Mouse (Mus musculus): ENCODE measurements around the gene Cdh20. TPM values are rescaled to one million over a fixed set of nuclear protein-coding genes. Genes with fewer than 3 reads are reported as not detected.

Gene Cdh20
- polyA plus RNA-seq, 2 experiments, result 0.30 to 1.0 TPM

DNA sequence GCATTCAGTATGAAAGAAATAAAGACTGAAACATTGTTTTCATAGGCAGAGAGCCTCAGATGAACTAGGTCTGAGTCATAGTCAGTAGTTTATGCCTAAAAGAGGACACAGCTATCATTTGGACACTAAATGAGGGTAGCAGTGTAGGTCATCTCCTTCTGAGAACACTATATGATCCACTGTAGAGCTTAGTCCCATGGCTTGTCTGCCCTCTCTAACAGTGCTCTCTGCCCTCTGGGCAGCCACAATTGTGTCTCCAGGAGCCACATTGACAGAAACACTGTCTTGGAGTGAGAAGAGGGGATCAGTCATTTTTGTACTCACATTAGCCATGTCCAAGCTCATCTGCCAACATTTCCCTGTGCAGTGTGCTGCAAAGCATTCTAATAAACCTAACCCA is 70.7 kb downstream of the Cdh20 start:
- no peak overlapping the region for H3K27ac ChIP-seq (replicated peaks; ENCODE audit: low read depth, low read length)
- H3K27me3 ChIP-seq (ENCODE audit: control insufficient read depth, insufficient read depth, low read length), result no peaks in the 10 kb centered on the region
- no peak overlapping the region for H3K4me2 ChIP-seq (replicated peaks; ENCODE audit: low read depth, low read length, severe bottlenecking)
- no peak for DNase-seq (ENCODE audit: low spot score)
- H3K9me3 ChIP-seq (ENCODE audit: control insufficient read depth, low read length), result no peaks in the 10 kb centered on the region
- ATAC-seq (ENCODE audit: low FRiP score, low read depth), result no peak
- no peak for TF ChIP-seq POLR2A (IDR thresholded peaks at IDR 0.05; ENCODE audit: borderline replicate concordance, extremely low read depth, insufficient read depth, insufficient read length)
- no peaks in the 10 kb centered on the region for H3K36me3 ChIP-seq (ENCODE audit: control insufficient read depth, insufficient read depth, low read length)
- H3K4me1 ChIP-seq (ENCODE audit: control insufficient read depth, insufficient read depth, low read length), result no peaks in the 10 kb centered on the region
- H3K9ac ChIP-seq (ENCODE audit: low read depth, low read length, severe bottlenecking), result no peak overlapping the region
- no peak overlapping the region for H3K4me3 ChIP-seq (replicated peaks; ENCODE audit: low read length)

DNA sequence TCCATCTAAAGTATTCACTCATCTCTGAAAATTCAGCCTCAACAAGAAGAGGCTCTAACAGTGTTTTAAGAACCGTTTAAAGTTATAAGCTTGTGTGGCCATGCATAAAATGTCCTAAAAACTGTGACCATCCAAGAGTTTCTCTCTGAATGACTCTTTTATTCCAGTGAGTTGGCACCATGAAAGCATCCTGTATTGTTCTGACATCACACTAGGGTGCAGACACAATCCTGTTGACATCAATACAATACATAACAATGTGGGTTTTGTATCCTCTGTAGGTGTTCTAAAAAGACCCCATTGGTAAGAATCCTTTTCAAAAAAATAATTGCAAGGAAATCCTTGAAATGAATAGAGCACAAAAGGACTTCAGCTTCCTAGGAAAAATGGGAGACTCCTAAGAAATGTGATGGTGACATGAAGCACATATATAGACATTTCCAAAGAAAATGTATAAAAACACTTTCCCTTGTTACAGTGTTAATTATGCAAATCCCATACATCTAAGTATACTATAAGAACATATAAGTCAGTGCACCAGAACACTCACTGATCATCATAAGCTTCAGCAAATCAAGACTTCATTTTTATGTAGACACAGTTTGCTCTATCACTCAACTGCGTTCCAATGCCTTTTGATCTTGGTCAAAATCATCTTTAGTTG is 80.1 kb downstream of the Cdh20 start:
- no peak overlapping the region for H3K4me3 ChIP-seq (replicated peaks; ENCODE audit: low read length)
- H3K4me2 ChIP-seq (replicated peaks; ENCODE audit: low read depth, low read length, severe bottlenecking), result no peak overlapping the region
- H3K36me3 ChIP-seq (ENCODE audit: control insufficient read depth, insufficient read depth, low read length), result no peaks in the 10 kb centered on the region
- no peaks in the 10 kb centered on the region for H3K4me1 ChIP-seq (ENCODE audit: control insufficient read depth, insufficient read depth, low read length)
- DNase-seq (ENCODE audit: low spot score) (no peak), ATAC-seq (ENCODE audit: low FRiP score, low read depth) (no peak)
- no peaks in the 10 kb centered on the region for H3K9me3 ChIP-seq (ENCODE audit: control insufficient read depth, low read length)
- H3K27me3 ChIP-seq (ENCODE audit: control insufficient read depth, insufficient read depth, low read length), result no peaks in the 10 kb centered on the region
- no peak for TF ChIP-seq POLR2A (IDR thresholded peaks at IDR 0.05; ENCODE audit: borderline replicate concordance, extremely low read depth, insufficient read depth, insufficient read length)
- H3K27ac ChIP-seq (replicated peaks; ENCODE audit: low read depth, low read length), result no peak overlapping the region
- no peak overlapping the region for H3K9ac ChIP-seq (ENCODE audit: low read depth, low read length, severe bottlenecking)
- 84% methylated on average over 2 of the region's 2 CpGs for WGBS

DNA sequence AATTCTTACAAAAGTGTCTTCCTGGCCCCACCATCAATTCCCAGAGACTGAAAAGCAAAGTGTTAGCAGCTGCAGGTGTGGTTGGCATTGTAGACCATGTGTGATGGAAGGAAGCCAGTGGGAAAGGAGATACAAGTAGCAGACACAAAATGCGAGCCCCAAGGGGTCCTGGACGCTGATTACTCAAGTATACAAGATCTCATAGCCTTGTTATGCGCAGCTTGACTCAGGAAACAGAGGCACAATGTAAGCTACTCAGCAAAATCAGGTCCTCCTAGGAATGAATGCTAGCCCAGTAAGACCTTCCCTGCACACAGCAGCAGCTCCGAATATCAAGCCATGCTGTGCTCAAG is 80.6 kb downstream of the Cdh20 start:
- Histone ChIP-seq H3K36me3 (ENCODE audit: control insufficient read depth, insufficient read depth, low read length) (no peaks in the 10 kb centered on the region), H3K9me3 (ENCODE audit: control insufficient read depth, low read length) (no peaks in the 10 kb centered on the region), H3K9ac (ENCODE audit: low read depth, low read length, severe bottlenecking) (no peak overlapping the region), H3K4me3 (replicated peaks; ENCODE audit: low read length) (no peak overlapping the region), H3K4me2 (replicated peaks; ENCODE audit: low read depth, low read length, severe bottlenecking) (no peak overlapping the region), H3K27me3 (ENCODE audit: control insufficient read depth, insufficient read depth, low read length) (no peaks in the 10 kb centered on the region), H3K4me1 (ENCODE audit: control insufficient read depth, insufficient read depth, low read length) (no peaks in the 10 kb centered on the region), H3K27ac (replicated peaks; ENCODE audit: low read depth, low read length) (no peak overlapping the region)
- WGBS, result 78% methylated on average over 4 of the region's 4 CpGs
- ATAC-seq (ENCODE audit: low FRiP score, low read depth) (no peak), DNase-seq (ENCODE audit: low spot score) (no peak)
- no peak for TF ChIP-seq POLR2A (IDR thresholded peaks at IDR 0.05; ENCODE audit: borderline replicate concordance, extremely low read depth, insufficient read depth, insufficient read length)

DNA sequence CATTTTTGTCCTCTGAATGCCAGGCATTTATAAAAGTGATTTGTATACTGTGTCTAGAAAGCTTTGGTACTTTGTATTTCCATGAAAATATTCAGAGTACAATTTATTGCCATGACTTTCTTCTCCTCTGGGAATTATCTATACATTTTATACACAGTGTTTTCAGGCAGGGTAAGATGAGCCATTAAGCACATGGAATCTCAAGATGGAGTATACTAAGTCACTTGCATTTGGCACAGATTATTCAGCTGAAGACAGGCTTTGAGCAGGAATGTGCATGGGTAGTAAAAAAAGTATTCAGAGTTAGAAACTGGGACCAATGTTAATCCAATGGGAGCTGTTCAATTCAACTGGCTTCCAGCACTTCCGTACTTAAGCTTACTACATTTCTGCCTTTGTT is 109.1 kb downstream of the Cdh20 start:
- Histone ChIP-seq H3K9me3 (ENCODE audit: control insufficient read depth, low read length) (no peaks in the 10 kb centered on the region), H3K27me3 (ENCODE audit: control insufficient read depth, insufficient read depth, low read length) (no peaks in the 10 kb centered on the region), H3K36me3 (ENCODE audit: control insufficient read depth, insufficient read depth, low read length) (no peaks in the 10 kb centered on the region), H3K4me2 (replicated peaks; ENCODE audit: low read depth, low read length, severe bottlenecking) (no peak overlapping the region), H3K4me3 (replicated peaks; ENCODE audit: low read length) (no peak overlapping the region), H3K9ac (ENCODE audit: low read depth, low read length, severe bottlenecking) (no peak overlapping the region), H3K27ac (replicated peaks; ENCODE audit: low read depth, low read length) (no peak overlapping the region), H3K4me1 (ENCODE audit: control insufficient read depth, insufficient read depth, low read length) (no peaks in the 10 kb centered on the region)
- WGBS, result 54% methylated on average over 1 of the region's 1 CpGs
- ATAC-seq (ENCODE audit: low FRiP score, low read depth), result peak; percentile 63
- peak; percentile 6 for DNase-seq (ENCODE audit: low spot score)
- no peak for TF ChIP-seq POLR2A (IDR thresholded peaks at IDR 0.05; ENCODE audit: borderline replicate concordance, extremely low read depth, insufficient read depth, insufficient read length)

DNA sequence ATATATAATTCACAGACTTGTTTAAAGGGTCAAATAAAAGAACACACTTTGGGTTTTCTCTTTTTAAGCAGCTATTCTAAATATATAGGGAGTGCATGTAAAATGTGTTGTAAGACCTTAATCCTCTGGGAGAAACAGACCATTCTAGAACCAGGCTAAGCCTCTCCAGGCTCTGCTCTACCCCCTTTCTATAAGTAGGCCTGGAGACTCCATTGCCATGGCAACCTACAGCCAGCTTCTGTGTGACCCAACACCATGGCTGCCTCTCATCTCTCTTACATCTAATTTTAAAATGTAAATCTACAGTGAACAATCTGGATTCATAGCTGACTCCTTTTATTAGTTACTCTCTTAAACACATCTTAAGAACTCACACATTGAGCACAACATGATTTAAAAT is 133.5 kb downstream of the Cdh20 start:
- DNase-seq (ENCODE audit: low spot score) (no peak), ATAC-seq (ENCODE audit: low FRiP score, low read depth) (no peak)
- H3K4me1 ChIP-seq (ENCODE audit: control insufficient read depth, insufficient read depth, low read length), result no peaks in the 10 kb centered on the region
- H3K9me3 ChIP-seq (ENCODE audit: control insufficient read depth, low read length), result no peaks in the 10 kb centered on the region
- no peaks in the 10 kb centered on the region for H3K27me3 ChIP-seq (ENCODE audit: control insufficient read depth, insufficient read depth, low read length)
- H3K4me2 ChIP-seq (replicated peaks; ENCODE audit: low read depth, low read length, severe bottlenecking), result no peak overlapping the region
- no peak overlapping the region for H3K27ac ChIP-seq (replicated peaks; ENCODE audit: low read depth, low read length)
- no peak overlapping the region for H3K9ac ChIP-seq (ENCODE audit: low read depth, low read length, severe bottlenecking)
- no peak overlapping the region for H3K4me3 ChIP-seq (replicated peaks; ENCODE audit: low read length)
- no peaks in the 10 kb centered on the region for H3K36me3 ChIP-seq (ENCODE audit: control insufficient read depth, insufficient read depth, low read length)
- TF ChIP-seq POLR2A (IDR thresholded peaks at IDR 0.05; ENCODE audit: borderline replicate concordance, extremely low read depth, insufficient read depth, insufficient read length), result no peak

DNA sequence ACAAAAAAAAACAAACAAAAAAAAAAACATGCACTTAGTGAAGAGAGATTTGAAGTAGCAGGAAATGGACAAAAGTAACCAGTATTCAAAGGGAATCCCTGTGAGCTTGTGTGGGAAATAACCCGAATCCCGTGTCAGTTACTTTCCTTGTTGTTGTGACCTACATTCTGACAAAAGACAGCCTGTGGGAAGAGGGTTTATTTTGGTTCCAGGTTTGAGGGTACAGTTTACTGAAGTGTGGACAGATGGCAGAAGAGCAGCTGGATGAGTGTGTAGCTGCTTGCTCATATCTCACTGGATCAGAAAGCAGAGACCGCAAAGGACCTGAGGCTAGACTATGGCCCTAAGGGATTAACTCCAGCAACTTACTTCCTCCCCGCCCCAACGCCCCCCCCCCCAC is 135.1 kb downstream of the Cdh20 start:
- 74% methylated on average over 5 of the region's 5 CpGs for WGBS
- no peaks in the 10 kb centered on the region for H3K4me1 ChIP-seq (ENCODE audit: control insufficient read depth, insufficient read depth, low read length)
- no peaks in the 10 kb centered on the region for H3K27me3 ChIP-seq (ENCODE audit: control insufficient read depth, insufficient read depth, low read length)
- DNase-seq (ENCODE audit: low spot score), result no peak
- H3K4me3 ChIP-seq (replicated peaks; ENCODE audit: low read length), result no peak overlapping the region
- no peak overlapping the region for H3K9ac ChIP-seq (ENCODE audit: low read depth, low read length, severe bottlenecking)
- no peak for TF ChIP-seq POLR2A (IDR thresholded peaks at IDR 0.05; ENCODE audit: borderline replicate concordance, extremely low read depth, insufficient read depth, insufficient read length)
- no peaks in the 10 kb centered on the region for H3K9me3 ChIP-seq (ENCODE audit: control insufficient read depth, low read length)
- H3K27ac ChIP-seq (replicated peaks; ENCODE audit: low read depth, low read length), result no peak overlapping the region
- H3K4me2 ChIP-seq (replicated peaks; ENCODE audit: low read depth, low read length, severe bottlenecking), result no peak overlapping the region
- H3K36me3 ChIP-seq (ENCODE audit: control insufficient read depth, insufficient read depth, low read length), result no peaks in the 10 kb centered on the region
- no peak for ATAC-seq (ENCODE audit: low FRiP score, low read depth)

Data from limb, embryonic 14.5 days (tissue).